Mouse (Mus musculus): ENCODE results near the gene Hpse2.

- TF ChIP-seq POLR2A (IDR thresholded peaks at IDR 0.05; ENCODE audit: low read depth, low read length) (no peak), CTCF (IDR thresholded peaks at IDR 0.05; ENCODE audit: extremely low read depth, insufficient read depth, insufficient read length, insufficient replicate concordance) (no peak)
These were observed 537.7 kb downstream of the Hpse2 start for GRCm38 (mm10) chr19:42850444-42850843.
